Mouse (Mus musculus): ENCODE measurements at regions not wholly inside any gene's neighbourhood (a gene's known extent, or its start where the extent isn't known, plus 50 kb on each side); places are given as distances from the start of the nearest gene placed in this dataset.
"Not testable (repeated sequence)": the region's sequence is repeated elsewhere in the genome, so short reads cannot be mapped to it uniquely, and the experiment has no call there.

DNA sequence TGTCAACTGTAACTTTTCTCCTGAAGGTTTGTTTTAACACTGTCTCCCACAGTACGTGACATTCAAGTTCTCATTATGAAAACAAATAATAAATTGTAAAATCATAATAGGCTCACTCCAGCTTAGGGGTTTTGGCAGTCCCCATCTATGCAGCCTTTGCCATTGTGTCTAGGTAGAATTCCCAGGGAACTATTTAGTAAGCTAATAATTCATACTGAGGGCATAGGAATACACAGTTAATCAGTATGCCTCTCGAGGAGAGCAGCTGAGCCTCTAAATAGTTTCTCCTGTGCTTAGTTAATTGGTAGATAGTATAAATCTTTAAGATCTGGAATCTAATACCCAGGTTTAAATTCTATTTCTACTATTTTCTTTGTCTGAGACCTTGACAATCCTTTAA lies 191.7 kb downstream of the Tprg start:
- no peak for DNase-seq
- intact Hi-C loops (cut with DNase I): no loop called here

- peak; percentile 61 for DNase-seq
- intact Hi-C loops (cut with DNase I): no loop called here
Measured at GRCm38 (mm10) chr16:25483831-25484254, 197.2 kb downstream of the Tprg start.

DNA sequence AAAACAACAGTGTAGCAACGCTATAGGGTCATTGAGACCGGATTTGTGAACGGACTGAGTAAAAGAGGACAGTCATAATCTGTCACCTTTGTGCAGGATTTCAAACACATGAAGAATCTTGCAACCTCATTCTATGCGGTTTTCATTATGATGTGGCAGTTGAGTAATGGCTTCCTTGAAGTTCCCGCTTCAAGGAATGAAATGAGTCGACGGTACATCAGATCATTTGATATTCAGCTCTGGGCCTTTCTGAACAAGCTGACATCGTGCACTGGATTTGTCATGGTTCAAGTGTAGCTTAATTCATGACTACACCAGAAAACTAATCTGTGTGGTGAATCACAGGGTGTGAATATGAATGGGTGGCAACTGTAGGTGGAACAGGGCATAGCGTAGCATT lies 198.4 kb downstream of the Tprg start:
- DNase-seq: no peak
- intact Hi-C loops (cut with DNase I): no loop called here

DNA sequence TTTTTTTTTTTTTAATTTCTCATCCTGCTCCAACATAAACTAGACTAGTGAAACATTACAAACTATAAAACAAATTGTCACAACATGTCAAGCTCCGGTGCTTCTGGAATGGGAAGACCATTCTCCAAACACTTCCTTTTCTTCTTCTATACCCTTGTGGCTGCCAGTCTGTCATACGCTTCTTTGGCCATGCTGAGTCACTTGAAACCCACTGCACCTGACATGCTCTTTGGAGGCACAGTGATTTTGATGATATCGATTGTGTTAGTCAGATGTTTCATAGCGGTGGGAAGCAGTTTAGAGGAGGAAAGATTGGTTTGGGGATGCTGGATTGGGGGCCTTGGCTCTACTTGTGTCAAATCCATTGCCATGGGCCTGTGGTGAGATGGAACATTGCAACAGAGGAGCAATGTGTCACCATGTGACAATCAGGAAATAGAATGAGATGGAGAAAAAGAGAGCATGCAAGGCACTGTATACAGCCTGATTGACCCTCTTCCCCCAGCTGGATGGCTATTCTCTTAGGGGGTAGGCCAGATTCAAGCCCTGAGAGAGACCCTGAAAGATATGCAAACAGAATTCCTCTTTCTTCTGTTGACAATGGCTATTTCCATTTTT lies 197.0 kb upstream of the Trp63 start:
- intact Hi-C loops (cut with DNase I): no loop called here
- no peak for DNase-seq

GRCm38 (mm10) chr16:25490847-25491246 lies 192.7 kb upstream of the Trp63 start:
- intact Hi-C loops (cut with DNase I): no loop called here
- DNase-seq: no peak

DNA sequence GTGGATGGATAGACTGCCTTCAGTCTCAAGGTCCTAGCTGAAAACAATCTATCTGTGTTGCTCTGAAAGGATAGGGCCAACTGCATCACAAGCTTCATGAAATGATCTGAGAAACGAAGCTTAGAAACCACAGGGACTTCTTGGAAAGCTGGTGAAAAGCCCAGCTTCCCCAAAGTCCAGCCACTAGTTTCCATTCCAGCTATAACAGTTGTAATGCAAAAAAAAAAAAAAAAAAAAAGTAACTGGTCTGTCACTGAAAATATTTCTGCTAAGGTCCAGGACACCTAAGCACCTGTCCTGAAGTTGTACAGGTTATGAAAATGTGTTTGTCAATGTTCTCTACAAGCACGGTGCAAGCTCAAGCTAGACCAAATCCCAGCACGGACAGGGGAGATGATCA lies 189.4 kb upstream of the Trp63 start:
- DNase-seq: no peak
- intact Hi-C loops (cut with DNase I): no loop called here

DNA sequence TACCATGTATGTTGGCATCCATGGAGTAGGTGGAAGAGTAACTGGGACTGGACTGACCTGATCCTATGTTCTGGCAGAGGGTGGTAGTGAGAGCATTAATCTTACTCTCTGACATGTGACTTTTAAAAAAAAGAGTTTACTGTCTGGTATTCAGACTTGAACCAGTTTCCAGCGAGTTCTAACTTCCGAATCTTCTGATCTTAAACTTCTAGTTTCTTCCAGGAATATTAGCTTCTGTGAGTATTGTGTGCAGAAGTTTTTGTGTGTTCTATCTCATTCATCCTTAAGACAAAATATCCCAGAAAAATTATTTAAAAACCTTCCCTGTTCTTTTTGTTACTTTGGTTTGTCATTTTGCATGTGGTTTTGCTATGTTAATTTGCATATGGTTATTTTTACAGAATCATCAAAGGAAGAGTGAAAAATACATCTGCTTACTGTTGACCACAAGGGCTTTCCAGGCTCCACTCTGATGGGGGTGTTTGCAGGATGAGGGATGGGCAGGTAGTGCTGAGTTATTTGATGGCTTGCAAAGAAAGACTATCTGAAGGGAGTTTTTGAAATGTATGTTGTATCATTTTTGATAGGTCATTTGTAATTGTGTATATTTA lies 187.9 kb upstream of the Trp63 start:
- intact Hi-C loops (cut with DNase I): no loop called here
- no peak for DNase-seq

DNA sequence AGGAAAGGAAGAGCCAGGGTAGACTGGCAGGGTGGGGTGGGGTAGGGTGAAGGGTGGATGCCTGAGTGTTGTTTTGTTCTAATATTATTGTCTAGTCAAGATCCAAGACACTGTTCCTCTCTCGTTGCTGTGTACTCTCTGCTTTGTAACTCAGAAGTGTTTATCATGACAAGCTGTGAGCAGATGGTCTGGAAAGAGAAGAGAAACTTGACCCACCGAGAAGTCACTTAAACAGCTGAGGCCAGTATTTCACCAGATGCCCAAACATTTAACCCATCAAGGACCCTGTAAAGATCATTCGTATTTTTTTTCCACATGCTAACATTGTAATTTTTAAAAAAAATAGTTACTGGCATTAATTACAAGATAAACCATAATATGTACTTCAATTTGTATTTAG lies 178.7 kb upstream of the Trp63 start:
- intact Hi-C loops (cut with DNase I): no loop called here
- no peak for DNase-seq

- no peak for DNase-seq
Measured at GRCm38 (mm10) chr16:25517114-25517868, 166.3 kb upstream of the Trp63 start.

DNA sequence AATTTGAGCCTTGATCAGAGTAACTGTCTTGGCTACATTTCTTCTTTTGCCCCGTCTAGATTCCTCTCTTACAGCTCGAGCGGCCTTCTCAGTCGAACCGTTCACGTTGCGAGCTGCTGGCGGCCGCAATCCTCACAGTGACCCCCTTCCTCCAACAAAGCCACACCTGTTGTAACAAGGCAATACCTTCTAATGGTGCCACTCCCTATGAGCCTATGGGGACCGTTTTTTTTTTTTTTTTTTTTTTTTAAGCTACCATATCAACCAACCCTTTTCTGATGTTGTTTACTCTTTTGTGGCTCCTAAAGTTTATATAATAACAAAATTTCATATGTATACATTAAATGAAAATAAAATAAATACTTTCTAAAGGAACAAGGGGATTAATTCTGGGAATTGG lies 160.4 kb upstream of the Trp63 start:
- intact Hi-C loops (cut with DNase I); DNase-seq: not testable (repeated sequence)

More at GRCm38 (mm10) chr16:25517114-25517868, 166.3 kb upstream of the Trp63 start:
- intact Hi-C loops (cut with DNase I): no loop called here

GRCm38 (mm10) chr16:25523621-25524020 lies 159.9 kb upstream of the Trp63 start:
- intact Hi-C loops (cut with DNase I): no loop called here
- DNase-seq: no peak

GRCm38 (mm10) chr16:25527850-25528249 lies 155.7 kb upstream of the Trp63 start:
- intact Hi-C loops (cut with DNase I): no loop called here
- no peak for DNase-seq

- intact Hi-C loops (cut with DNase I): no loop called here
- DNase-seq: no peak
Measured at GRCm38 (mm10) chr16:25528313-25528712, 155.2 kb upstream of the Trp63 start.

- DNase-seq: peak; percentile 5
- intact Hi-C loops (cut with DNase I): no loop called here
Measured at GRCm38 (mm10) chr16:25529681-25530080, 153.9 kb upstream of the Trp63 start.

GRCm38 (mm10) chr16:25531761-25532336 lies 151.7 kb upstream of the Trp63 start:
- intact Hi-C loops (cut with DNase I): no loop called here
- no peak for DNase-seq

DNA sequence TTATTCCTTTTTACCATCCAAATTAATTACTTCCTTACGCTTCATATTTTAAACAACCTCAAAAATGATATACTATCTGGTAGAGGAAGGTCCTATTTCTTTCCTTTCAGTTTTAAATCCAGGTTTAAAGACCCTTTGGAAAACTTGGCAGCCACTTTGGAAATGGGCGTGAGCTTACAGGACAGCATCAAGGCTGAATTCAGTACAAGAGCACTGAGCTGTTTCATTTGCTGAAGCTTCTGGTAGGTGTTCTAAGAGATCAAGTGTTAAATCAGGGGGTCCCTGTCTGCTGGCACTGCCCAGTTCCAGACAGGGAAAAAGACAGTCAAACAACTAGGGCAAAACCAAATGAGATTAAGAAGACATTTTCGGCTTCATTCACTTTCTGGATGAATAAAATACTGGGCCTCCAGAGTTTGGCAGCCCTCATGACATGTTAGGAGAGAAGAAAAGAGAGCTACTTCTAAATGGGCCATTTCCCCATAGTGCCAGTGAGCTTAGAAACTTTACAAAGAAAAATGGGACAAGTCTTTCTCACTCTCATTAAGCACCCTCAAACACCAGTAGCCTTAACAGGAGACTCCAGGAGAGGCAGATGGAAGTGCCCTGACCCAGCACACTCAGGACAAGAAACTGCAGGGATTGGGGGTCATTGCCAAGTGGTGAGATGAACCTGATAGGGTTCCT lies 150.9 kb upstream of the Trp63 start:
- DNase-seq: peak; percentile 6
- intact Hi-C loops (cut with DNase I): no loop called here

GRCm38 (mm10) chr16:25533206-25533580 lies 150.4 kb upstream of the Trp63 start:
- intact Hi-C loops (cut with DNase I): no loop called here
- peak; percentile 93 for DNase-seq

DNA sequence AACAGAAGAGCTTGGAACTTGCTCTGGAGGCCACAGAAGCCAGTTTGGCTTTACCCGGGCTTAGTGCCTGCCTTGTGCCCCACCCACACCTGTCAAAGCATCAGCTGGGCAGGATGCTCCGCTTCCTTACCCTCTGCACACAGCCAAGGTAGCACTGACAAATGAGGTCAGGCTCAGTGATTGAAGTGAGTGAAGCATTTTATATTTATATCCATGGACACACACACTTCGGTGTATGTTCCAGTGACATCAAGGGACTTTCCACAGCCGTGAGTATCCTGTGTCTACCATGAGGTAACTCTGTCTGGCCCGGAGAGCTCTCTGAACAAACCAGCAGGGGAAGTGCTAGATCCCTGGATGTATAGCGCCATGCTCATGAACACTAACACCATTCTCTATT lies 147.0 kb upstream of the Trp63 start:
- DNase-seq: no peak
- intact Hi-C loops (cut with DNase I): no loop called here

GRCm38 (mm10) chr16:25549542-25550110 lies 133.9 kb upstream of the Trp63 start:
- DNase-seq: no peak
- intact Hi-C loops (cut with DNase I): no loop called here

GRCm38 (mm10) chr16:25557181-25557580 lies 126.4 kb upstream of the Trp63 start:
- intact Hi-C loops (cut with DNase I): no loop called here
- DNase-seq: no peak

GRCm38 (mm10) chr16:25580216-25580615 lies 103.3 kb upstream of the Trp63 start:
- intact Hi-C loops (cut with DNase I): no loop called here
- DNase-seq: no peak

All from left cerebral cortex, postnatal 4 days (tissue).